Mouse (Mus musculus): ENCODE results near the gene Btf3l4.
A peak's percentile ranks its signal among the peaks of the same experiment; 100 is the strongest.

Btf3l4 gene

GRCm38 (mm10) chr4:108832916-108833827 is at the start of gene Btf3l4:
Gene Btf3l4, minus strand, starts transcription at chr4:108833614.
- DNase-seq (ENCODE audit: low read depth, low spot score), result peak; percentile 91

DNA sequence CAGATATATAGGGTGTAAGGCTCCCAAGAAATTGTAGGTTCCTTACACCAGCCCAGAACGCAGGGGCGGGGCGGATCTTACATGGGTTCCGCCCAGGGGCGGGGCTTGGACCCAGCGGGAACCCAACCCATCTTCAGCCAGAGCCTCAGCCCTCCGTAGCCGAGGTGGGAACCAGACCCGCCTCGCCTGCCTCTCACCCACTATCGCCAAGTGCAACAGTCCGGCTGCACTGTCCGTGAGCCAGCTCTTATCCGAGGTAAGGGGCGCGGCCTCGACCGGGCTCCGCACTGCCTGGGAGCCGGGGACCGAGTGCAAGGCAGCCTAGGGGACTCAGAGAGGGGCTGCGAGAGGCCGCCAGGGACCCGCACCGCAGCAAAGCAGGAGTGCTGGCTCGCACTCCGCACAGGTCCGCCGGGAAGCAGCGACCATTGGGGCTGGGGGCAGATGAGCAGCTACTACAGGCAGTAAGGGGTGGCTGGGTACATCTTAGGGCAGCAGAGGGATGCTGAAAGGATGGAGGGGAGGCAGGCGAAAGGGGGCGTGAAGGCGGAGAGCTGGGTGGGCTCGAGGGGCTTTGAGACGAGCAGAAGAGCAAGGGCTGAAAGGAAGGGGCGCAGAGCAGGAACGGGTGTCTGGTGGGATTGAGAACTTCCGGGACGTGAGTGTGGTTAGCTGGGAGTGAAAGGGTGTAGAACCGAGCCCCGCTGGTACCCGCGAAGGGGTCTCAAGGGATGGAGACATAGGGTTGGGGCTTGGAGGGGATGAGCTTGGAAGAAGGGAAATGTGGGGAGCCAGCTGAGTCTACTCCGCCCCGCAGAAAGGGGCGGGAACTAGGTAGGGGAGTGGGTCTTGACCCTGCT is 45.8 kb upstream of the Btf3l4 start, which contains the start of gene Rab3b:
Gene Rab3b (plus strand): TSS at position 101 of the 860 bp plus-strand sequence.
- DNase-seq (ENCODE audit: low read depth, low spot score), result no peak

DNA sequence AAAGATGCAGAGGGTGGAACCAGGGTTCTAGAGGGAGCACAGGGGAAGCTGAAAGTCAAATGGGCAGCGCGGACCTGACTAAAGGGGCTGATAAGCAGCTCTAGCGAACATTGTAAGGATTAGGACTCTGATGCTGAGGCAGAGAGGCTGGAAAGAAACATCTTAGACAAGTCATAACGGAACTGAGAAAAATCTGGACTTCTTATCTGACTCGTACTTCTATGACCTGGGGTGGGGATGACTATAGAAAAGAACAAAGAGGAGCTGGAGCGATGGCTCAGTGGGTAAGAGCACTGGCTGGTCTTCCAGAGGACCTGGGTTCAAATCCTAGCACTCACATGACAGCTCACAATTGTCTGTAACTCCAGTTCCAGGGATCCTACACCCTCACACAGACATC is 44.5 kb upstream of the Btf3l4 start:
- no peak for DNase-seq (ENCODE audit: low read depth, low spot score)

- no peak for DNase-seq (ENCODE audit: low read depth, low spot score)
These were observed 40.3 kb upstream of the Btf3l4 start for GRCm38 (mm10) chr4:108873746-108874145.

- peak; percentile 94 for DNase-seq (ENCODE audit: low read depth, low spot score)
These were observed 36.4 kb upstream of the Btf3l4 start for GRCm38 (mm10) chr4:108869730-108870374.

- no peak for DNase-seq (ENCODE audit: low read depth, low spot score)
These were observed 33.4 kb upstream of the Btf3l4 start for GRCm38 (mm10) chr4:108866806-108867205.

GRCm38 (mm10) chr4:108848505-108848848 is 15.1 kb upstream of the Btf3l4 start, which contains the start of gene A730015C16Rik:
Gene A730015C16Rik, minus strand, starts transcription at chr4:108848619.
- DNase-seq (ENCODE audit: low read depth, low spot score), result peak; percentile 37

- peak; percentile 94 for DNase-seq (ENCODE audit: low read depth, low spot score)
These were observed 14.5 kb upstream of the Btf3l4 start, which contains the start of gene Kti12 for GRCm38 (mm10) chr4:108847715-108848504. Gene Kti12, plus strand, starts transcription at chr4:108847785.

- no peak for DNase-seq (ENCODE audit: low read depth, low spot score)
These were observed 12.6 kb upstream of the Btf3l4 start for GRCm38 (mm10) chr4:108845824-108846569.

- DNase-seq (ENCODE audit: low read depth, low spot score), result no peak
These were observed 9.9 kb upstream of the Btf3l4 start for GRCm38 (mm10) chr4:108843336-108843735.

DNA sequence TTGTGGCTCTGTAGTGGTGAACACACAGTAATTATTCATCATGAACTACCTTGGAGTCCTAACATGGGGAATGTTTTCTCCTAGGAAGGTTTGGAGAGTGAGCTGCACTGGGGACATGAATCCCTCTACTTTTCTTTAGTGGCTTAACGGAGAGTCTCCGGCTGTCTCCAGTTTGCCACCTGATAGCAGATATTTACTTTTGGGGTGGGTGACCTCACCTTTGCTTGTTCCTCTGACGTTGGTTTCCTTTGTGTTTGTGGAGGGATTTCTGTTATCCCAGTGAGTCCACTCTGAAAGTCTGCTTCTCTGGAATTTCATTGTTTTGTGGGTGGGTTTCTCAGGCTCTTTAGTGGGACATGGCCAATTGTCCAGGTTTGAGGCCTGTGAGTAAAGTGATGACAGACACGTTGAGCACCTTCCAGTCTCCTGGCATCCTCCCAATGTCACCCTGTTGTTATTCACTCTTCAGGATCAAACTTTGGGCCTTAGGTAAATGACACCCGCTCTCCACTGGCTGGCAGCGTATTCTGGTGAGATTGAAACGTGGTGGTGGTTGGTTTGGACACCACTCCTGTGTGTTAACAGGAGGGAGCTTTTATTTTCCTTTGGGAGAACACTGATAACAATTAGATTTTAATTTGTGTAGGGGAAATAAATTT is 8.6 kb upstream of the Btf3l4 start:
- DNase-seq (ENCODE audit: low read depth, low spot score), result no peak

DNA sequence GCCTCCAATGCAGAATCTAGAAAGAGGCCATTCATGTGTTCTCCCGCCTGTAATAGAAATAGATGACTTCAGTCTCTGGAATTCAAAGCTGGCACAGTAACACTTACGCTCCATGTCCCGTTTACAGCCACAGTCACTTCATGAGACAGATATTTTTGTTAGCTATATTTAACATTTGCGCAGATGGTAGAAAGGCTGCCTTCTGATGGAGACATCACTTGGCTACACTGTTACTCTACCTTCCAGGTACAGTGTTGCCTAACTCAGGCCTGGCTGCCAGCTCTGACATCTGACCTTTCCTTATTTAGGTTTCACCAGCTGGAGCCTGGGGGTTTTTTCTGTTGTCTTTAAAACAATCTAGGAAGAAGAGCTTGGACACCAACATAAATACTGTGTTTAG is 4.6 kb upstream of the Btf3l4 start:
- peak; percentile 54 for DNase-seq (ENCODE audit: low read depth, low spot score)

- DNase-seq (ENCODE audit: low read depth, low spot score), result peak; percentile 48
These were observed 2.1 kb upstream of the Btf3l4 start for GRCm38 (mm10) chr4:108835496-108835895.

DNA sequence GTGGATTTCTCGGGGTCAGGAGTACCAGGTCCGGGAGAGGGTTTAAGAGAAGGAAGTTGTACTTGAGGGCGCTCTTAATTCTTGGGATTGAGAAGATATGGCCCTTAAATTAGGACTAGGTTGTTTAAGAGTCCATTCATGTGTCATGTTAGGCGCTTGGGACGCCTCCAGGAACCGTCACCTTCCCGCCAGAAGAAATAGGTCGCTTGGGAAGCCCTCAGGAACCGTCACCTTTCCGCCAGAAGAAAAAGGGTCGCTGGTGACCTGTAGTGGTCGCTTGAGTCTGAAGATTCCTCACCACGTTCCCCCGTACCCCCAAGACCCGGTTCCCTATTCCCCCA is 1.5 kb upstream of the Btf3l4 start:
- DNase-seq (ENCODE audit: low read depth, low spot score), result peak; percentile 59

DNA sequence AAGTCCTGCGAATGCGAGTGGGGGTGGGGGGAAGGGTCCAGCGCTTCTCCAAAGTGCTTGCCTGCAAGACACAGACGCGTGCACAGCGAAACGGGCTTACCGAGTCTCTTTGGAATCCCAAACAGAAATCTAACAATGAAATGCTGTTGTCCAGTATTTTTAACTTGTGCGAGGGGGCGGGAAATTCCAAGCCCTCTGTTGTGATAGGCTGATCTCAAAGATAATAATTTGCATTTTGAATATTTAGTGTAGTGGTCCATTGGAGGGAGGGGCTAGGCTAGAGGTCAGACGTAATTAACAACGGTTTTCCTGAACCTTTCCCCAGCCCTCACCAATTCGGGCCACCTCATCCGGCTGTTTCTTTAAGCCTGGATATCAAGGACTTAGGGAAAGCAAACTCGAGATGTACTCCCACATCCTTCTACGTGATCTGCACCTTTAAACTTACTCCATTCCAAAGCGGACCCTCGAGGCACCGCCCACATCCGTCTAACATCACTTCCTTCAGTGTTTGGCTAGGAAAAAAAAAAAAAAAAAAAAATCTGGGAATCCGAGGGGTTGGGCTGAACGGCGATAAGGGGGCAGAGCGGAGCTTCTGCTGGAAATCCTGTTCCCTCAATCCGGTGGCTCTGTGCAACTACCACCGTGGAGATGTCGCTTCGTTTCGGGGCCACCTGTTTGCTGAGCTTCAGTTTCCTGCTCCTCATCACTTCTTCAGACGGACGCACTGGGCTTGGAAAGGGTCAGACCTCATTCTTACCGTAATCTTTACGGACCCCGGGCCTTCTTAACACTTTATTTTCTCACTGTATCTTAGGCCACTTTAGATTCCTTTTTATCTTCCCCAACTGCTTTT is 929 bp upstream of the Btf3l4 start, which contains the start of gene Txndc12:
Gene Txndc12 (plus strand): TSS at position 487 of the 856 bp plus-strand sequence.
- peak; percentile 97 for DNase-seq (ENCODE audit: low read depth, low spot score)

- no peak for DNase-seq (ENCODE audit: low read depth, low spot score)
These were observed 357 bp upstream of the Btf3l4 start for GRCm38 (mm10) chr4:108833828-108834114.

DNA sequence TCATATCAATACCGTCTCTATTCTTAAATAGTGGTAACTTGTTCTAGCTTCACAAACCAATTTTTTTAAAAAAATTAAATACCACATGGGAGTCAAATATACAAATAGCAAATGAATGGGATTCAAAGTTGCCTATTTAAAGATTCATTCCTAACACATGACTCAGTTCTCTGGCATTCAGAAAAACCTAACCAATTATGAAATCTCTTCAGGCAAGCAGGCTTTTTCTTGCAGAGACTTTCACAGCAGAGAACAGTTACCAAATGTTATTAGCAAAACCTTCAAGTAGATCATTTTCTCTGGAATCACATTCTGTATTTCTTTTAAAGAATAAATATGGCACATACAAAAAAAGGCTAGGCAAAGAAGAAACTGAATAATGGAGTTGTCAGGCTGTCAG is 2.7 kb downstream of the Btf3l4 start:
- DNase-seq (ENCODE audit: low read depth, low spot score), result peak; percentile 80

- DNase-seq (ENCODE audit: low read depth, low spot score), result no peak
These were observed 6.8 kb downstream of the Btf3l4 start for GRCm38 (mm10) chr4:108826643-108827042.

GRCm38 (mm10) chr4:108826096-108826495 is 7.3 kb downstream of the Btf3l4 start:
- DNase-seq (ENCODE audit: low read depth, low spot score), result no peak

Data from 3T3-L1 (cell line).